Mouse (Mus musculus): ENCODE results near the gene C1qtnf12. TPM values are rescaled to one million over a fixed set of nuclear protein-coding genes. Genes with fewer than 3 reads are reported as not detected.

Gene C1qtnf12
- total RNA-seq, 2 experiments from 2014 or later = 15.1 to 18.5 TPM

DNA sequence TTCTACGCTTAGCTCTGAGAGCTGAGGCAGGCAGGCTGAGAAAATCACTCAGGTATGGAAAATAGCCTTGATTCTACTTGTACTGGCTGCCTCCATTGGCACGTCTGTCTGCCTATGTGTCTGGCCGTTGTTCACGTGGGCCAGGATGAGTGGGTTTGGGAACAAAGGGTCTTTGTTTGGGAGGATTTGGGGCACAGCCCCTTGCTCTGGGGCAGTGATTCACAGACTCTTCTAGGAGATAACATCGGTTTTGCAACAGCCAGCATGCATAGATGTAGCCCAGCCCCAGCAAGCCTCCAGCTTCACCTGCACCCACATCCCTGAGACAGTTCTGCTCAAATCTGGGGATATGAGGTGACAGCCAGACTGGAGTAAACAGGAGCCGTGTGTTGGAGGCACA, 10.5 kb downstream of the C1qtnf12 start:
- Histone ChIP-seq H3K4me3 (no peak overlapping the region), H3K27ac (no peak overlapping the region)
- no peak for DNase-seq
- TF ChIP-seq CTCF (IDR thresholded peaks at IDR 0.05) = no peak
- intact Hi-C loops (cut with DNase I) = no loop called here

DNA sequence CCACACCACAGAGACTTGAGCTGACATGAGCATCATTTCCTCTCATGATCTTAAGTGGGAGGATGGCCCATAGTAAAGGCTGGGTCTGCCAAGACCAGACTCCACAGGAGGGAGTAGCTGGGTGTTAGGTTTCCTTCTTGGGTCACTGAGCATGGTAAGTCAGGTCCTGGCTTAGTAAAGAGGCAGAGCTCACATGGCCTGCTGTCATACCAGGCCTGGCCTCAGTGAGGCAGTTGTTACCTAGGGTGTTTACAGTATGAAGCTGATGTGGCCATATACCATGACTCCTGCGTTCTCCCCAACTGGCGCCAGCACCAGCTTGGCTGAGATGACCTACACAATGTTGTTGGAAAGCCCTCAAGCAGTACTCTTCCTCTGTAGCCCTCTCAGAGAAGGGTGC, 11.1 kb downstream of the C1qtnf12 start:
- H3K27ac ChIP-seq = no peak overlapping the region
- no peak overlapping the region for H3K4me3 ChIP-seq
- DNase-seq = no peak
- TF ChIP-seq CTCF (IDR thresholded peaks at IDR 0.05) = peak; percentile 5; the same call in 1 of the 2 replicates
- intact Hi-C loops (cut with DNase I) = no loop called here

DNA sequence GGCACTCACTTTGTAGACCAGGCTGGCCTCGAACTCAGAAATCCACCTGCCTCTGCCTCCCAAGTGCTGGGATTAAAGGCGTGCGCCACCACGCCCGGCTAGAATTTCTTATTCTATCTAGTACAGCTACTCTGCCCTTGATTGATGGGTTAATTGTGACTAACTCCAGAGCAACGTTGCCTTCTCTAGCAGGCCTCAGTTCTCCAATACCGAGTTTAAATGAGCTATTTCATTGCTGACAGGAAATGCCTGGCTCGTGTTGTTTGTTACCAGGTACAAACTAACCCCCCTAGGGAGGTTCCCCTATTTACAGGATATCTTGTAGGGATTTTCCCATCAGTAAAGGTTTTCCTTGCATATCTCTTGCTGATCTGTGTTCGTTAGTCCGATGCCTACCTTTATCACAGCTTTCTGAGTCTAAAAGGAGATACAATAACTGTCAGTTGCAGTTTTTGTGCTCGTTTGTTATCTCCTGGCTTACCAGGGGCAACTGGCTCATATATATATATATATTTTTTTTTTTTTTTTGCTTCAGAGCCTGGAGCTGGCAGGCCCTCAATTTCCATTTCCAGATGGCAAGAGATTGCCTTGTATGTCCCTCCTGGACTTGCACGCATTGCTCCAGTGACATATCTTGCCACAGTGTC, 19.4 kb downstream of the C1qtnf12 start:
- TF ChIP-seq CTCF (IDR thresholded peaks at IDR 0.05) = no peak
- H3K4me3 ChIP-seq = no peak overlapping the region
- no peak overlapping the region for H3K27ac ChIP-seq
- intact Hi-C loops (cut with DNase I) = no loop called here
- DNase-seq = no peak

DNA sequence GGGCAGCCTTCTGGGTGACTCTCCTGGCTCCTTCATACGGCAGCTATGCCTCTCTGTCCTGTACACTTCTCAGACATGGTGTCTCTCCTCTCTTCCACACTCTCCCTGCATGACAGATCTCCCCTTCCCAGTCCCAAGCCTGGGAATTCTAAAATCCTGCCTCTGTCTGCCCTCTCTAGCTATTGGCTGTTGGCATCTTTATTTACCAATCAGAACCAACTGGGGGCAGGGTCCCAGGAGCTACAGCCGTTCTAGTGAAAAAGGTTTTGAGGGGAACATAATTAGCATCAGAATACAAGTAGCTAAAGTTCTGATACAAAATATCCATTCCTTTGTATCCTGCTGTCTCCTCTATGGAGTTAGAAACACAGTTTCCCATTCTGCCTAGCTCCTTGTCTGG, 21.7 kb downstream of the C1qtnf12 start:
- intact Hi-C loops (cut with DNase I) = no loop called here
- no peak for DNase-seq
- TF ChIP-seq CTCF (IDR thresholded peaks at IDR 0.05) = no peak
- no peak overlapping the region for H3K27ac ChIP-seq
- no peak overlapping the region for H3K4me3 ChIP-seq

GRCm38 (mm10) chr4:155991211-155991907, 29.2 kb downstream of the C1qtnf12 start:
- intact Hi-C loops (cut with DNase I) = loop anchor here (5.0 kb wide), 2 partner anchors 49 to 116 kb away; partner anchors contain the start of genes 9430015G10Rik and Ube2j2
- DNase-seq = no peak
- TF ChIP-seq CTCF (IDR thresholded peaks at IDR 0.05) = no peak
- H3K27ac ChIP-seq = peak overlapping the region; percentile 99
- H3K4me3 ChIP-seq = peak overlapping the region; percentile 92

DNA sequence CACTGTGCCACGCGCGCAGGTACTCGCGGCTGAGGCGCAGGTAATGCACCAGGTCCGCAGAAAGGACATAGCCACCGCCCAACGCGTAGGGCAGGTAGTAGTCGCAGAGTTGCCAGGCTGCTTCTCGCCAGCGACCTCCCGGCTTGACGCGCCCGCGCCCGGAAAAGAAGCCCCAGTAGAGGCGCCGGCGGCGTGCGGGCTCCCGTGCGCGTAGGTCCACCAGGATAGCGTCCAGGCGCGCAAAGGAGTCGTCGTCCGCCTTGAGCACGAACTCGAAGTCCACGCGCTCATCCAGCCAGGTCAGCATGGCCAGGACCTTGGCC, 29.8 kb downstream of the C1qtnf12 start:
- TF ChIP-seq CTCF (IDR thresholded peaks at IDR 0.05) = no peak
- no peak for DNase-seq
- intact Hi-C loops (cut with DNase I) = loop anchor here (1.0 to 5.0 kb wide), 3 partner anchors 32 to 115 kb away; partner anchors contain the start of genes 9430015G10Rik and Ube2j2
- peak overlapping the region; percentile 92 for H3K4me3 ChIP-seq
- H3K27ac ChIP-seq = peak overlapping the region; percentile 99

- intact Hi-C loops (cut with DNase I) = loop anchor here (1.0 to 5.0 kb wide), 3 partner anchors 32 to 115 kb away; partner anchors contain the start of genes 9430015G10Rik and Ube2j2
- peak; percentile 89 for TF ChIP-seq CTCF (IDR thresholded peaks at IDR 0.05)
- Histone ChIP-seq H3K4me3 (peak within 1 kb of the TSS; percentile 92), H3K27ac (peak within 1 kb of the TSS; percentile 100)
- DNase-seq = peak; percentile 89
Observed at GRCm38 (mm10) chr4:155992241-155992905, 30.3 kb downstream of the C1qtnf12 start, which contains the start of the genes B3galt6 and Sdf4. B3galt6 (minus strand) TSS chr4:155992649. Sdf4 (plus strand) TSS chr4:155992872.

- peak; percentile 96 for DNase-seq
- Histone ChIP-seq H3K27ac (peak overlapping the region; percentile 100), H3K4me3 (peak overlapping the region; percentile 85)
- intact Hi-C loops (cut with DNase I) = loop anchor here (1.0 to 5.0 kb wide), 3 partner anchors 31 to 114 kb away; partner anchors contain the start of genes 9430015G10Rik and Ube2j2
- TF ChIP-seq CTCF (IDR thresholded peaks at IDR 0.05) = no peak
Observed at GRCm38 (mm10) chr4:155992906-155993547, 30.9 kb downstream of the C1qtnf12 start.

DNA sequence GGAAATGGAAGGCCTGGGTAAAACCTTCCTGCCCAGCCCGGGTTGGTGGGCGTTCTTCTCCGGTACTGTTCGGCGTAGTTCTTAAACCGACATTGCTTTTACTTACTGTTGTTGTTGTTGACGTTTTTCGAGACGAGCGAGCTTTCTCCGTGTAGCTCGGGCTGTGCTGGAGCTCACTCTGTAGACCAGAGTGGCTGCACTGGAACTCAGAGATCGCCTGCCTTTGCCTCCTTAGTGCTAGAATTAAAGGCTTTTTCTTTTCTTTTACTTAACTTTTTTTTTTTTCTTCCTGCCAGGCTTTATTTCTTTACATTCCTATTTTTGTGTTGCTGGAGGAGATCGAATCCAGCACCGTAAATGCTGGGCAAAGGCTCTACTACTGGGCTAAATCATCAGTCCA, 31.5 kb downstream of the C1qtnf12 start:
- intact Hi-C loops (cut with DNase I) = loop anchor here (2.0 to 5.0 kb wide), 3 partner anchors 27 to 114 kb away; partner anchors contain the start of genes 9430015G10Rik and Ube2j2
- no peak for DNase-seq
- TF ChIP-seq CTCF (IDR thresholded peaks at IDR 0.05) = no peak
- peak overlapping the region; percentile 100 for H3K27ac ChIP-seq
- H3K4me3 ChIP-seq = peak overlapping the region; percentile 85

DNA sequence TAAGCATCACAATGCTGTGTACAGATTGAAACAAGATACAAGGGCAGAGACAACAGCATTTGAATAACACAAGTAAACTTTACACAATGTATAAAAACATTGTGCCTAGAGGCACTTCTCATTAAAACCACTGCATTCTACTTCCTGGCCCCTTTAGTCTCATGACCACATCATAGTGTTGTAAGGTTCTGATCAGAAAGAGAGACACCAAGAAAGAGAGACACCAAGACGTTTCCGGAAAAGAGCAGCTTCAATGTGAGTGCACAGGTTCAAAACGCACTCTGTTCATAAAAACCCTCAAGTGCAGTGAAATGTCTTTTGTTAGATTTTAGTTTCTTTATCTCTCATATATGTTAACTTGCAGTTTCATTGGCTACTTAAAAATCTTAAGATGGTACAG, 42.0 kb downstream of the C1qtnf12 start:
- DNase-seq = no peak

GRCm38 (mm10) chr4:156008369-156008768, 46.3 kb downstream of the C1qtnf12 start:
- Histone ChIP-seq H3K27ac (no peak overlapping the region), H3K4me3 (no peak overlapping the region)
- intact Hi-C loops (cut with DNase I) = no loop called here
- no peak for TF ChIP-seq CTCF (IDR thresholded peaks at IDR 0.05)
- DNase-seq = no peak

More for the DNA sequence above, 42.0 kb downstream of the C1qtnf12 start:
- Histone ChIP-seq H3K27ac (no peak overlapping the region), H3K4me3 (no peak overlapping the region)
- TF ChIP-seq CTCF (IDR thresholded peaks at IDR 0.05) = no peak
- intact Hi-C loops (cut with DNase I) = no loop called here

DNA sequence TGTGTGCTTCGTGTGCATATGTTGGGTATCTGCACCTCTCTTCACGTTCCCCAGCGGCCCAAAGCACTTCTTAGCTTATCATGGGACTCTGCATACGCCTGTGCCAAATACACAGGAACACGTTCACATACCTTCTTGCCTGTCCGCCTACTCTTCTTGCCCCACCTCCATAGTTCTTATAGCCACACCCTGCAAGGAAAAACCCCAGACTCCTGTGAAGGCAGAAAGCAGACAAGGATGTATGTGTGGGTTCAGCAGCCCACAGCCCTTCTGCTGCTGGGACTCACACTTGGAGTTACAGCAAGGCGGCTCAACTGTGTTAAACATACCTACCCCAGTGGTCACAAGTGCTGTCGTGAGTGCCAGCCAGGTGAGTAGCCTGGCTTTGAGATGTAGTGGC, 51.5 kb downstream of the C1qtnf12 start, which contains the start of gene Tnfrsf4:
TSS of gene Tnfrsf4 (plus strand) at position 207 of the 400 bp plus-strand sequence.
- no peak within 1 kb of the TSS for H3K27ac ChIP-seq
- intact Hi-C loops (cut with DNase I) = no loop called here
- H3K4me3 ChIP-seq = no peak within 1 kb of the TSS
- peak; percentile 13 for DNase-seq
- TF ChIP-seq CTCF (IDR thresholded peaks at IDR 0.05) = no peak
